Mouse (Mus musculus) urinary bladder, postnatal 36 days (tissue): Measurements from ENCODE around the gene Mfsd14a.
"Not testable (repeated sequence)": the region's sequence is repeated elsewhere in the genome, so short reads cannot be mapped to it uniquely, and the experiment has no call there.

Source experiments
- DNase-seq, 2 experiments: peaks; one replicate each; pipeline ENCODE4 v3.0.0; 2022; ENCODE audit warnings: low spot score in 2 of 2, mixed read lengths in 1 of 2

Mfsd14a gene

DNA sequence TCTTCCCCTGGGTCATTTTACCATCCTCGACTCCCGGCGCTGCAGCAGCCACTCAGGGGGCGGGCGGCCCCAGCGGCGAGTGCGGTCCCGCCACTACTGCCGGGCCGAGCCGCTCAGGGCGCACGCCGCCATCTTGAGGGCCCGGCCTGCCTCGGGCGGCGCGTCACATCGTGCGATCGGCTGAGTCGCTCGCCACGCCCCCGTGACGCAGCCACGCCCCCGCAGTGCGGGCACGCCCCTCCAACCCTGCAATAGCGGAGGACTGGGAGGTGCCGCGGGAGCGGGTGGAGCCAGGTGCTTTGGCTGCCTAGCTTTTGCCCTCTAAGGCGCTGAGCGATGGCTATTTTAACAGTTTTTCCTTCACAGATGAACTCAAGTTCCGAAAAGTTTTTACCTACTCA is at the start of gene Mfsd14a:
Gene Mfsd14a, minus strand, starts transcription at position 215 of the 401 bp plus-strand sequence.
- peak; percentile 99 to 100 for DNase-seq

GRCm38 (mm10) chr3:116711624-116712435 is 49.4 kb upstream of the Mfsd14a start:
- DNase-seq, result peak; percentile 77 to 81

DNA sequence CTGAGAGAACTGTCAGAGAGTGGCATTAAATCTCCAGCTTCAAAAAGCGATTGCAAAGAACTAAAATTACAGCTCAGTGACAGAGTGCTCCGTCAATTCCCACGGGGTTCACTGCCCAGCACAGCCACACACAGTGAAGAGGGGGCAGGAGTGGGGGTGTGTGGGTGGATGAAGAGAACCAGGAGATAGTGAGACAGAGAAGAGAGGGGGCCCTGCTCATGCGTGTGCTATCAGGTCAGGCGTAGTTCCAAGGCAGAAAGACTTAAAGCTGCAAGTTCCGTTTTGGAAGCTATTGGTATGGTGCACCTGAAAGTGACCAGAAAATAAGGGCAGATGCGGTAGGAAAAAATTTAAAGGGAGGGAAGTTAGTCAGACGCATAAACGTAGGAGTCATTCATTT is 48.5 kb upstream of the Mfsd14a start:
- no peak for DNase-seq

DNA sequence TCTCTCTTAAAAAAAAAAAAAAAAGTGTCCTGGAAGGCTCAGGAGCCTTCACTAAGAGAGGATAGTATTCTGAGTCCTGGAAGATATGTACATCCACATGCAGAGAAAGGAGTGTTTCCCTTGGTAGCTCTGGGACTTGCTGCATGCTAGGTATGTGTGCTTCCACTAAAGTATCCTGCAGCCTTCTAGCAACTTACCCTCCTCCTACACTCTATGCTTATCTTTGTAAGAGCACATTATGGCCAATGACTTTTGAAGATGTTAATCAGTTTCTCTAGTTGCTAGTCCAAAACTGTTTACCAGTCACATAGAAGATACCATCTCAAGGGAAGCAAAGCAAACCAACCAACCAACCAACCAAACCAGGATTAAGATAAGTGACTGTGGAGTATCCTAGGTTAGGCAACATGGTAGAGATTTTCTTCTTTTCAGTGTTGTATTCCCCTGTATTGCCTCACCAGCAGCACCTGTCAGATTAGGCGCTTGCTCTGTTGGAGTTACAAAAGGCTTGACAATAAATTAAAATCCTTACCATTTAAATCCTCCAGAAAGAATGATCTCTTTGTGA is 43.2 kb upstream of the Mfsd14a start:
- no peak for DNase-seq

DNA sequence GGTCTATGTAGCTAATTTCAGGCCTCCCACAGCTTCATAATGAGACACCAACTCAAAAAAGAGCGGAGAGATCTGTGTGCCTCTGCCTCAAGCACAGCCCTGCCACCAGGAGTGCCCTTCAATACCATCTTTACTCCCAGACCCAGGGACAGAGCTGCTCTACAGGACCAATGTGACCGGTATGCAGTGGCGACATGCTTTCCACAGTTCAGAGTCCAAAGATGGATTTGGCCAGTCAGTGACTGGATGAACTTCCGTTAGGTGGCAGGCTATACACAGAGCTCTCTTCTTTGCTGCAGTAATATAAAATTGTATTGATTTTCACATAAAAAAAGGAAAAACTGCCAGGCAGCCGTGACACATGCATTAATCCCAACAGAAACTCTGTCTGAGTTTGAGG is 41.4 kb upstream of the Mfsd14a start:
- no peak for DNase-seq

DNA sequence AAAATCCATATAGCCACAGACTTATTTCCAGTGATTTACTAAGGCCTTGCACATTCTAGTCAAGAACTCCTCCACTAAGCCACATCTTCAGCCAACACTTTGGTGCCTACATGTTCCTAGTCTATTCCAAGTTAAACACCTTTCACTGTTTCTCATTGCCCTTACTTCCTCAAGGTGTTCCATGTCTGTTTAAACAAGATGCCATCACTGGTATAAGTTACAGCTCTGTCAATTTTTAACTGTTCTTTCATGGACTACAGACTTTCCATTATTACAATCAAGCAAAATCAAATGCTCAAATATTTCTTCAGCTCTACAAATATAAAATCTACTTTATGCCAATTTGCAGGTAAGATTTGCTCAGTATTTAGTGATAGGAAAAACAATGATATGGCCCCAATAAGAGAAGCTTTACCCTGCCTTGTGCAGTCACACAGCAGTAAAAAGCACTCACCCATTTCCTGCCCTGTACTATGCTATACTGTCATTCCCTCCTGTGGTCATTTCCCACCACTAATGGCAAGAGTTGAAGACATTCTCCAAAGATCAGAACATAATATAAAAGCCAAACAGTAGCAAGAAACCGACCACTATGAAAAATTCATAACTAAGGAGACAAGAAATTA is 40.3 kb upstream of the Mfsd14a start:
- no peak for DNase-seq

DNA sequence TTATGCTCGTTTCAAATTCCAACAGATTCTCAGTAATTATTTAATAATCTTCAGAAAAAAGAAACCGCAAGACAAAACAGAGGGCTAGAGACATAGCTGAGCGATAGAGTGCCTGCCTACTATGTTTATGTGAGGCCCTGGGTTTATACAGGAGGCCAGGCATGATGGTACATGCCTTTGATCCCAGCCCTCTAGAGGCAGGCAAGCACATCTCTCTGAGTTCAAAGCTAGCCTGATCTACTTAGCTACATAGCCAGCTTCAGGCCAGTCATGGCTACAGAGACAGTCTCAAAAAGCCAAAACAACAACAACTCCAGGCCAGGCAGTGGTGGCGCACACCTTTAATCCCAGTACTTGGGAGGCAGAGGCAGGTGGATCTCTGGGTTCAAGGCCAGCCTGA is 39.1 kb upstream of the Mfsd14a start:
- DNase-seq, result no peak

DNA sequence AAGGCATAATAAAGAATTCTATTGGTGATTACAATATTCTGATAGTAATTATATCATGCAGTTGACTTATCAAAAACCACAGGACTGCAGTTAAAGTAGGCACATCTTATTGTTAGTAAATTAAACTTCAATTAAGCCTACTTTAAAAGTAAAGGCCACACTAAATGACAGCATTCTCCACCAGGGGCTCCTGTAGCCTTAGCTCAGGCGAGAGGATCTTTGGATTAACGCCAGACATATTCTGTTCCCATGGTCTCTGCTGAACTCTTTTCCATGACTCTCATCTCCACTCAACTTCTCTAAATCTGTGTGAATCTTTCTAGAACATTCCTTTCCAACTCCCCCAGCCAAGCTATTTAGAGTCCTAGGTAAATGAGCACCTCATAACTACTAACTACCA is 36.3 kb upstream of the Mfsd14a start:
- no peak for DNase-seq

- DNase-seq, result no peak
Observed at GRCm38 (mm10) chr3:116695666-116695985, 33.1 kb upstream of the Mfsd14a start.

DNA sequence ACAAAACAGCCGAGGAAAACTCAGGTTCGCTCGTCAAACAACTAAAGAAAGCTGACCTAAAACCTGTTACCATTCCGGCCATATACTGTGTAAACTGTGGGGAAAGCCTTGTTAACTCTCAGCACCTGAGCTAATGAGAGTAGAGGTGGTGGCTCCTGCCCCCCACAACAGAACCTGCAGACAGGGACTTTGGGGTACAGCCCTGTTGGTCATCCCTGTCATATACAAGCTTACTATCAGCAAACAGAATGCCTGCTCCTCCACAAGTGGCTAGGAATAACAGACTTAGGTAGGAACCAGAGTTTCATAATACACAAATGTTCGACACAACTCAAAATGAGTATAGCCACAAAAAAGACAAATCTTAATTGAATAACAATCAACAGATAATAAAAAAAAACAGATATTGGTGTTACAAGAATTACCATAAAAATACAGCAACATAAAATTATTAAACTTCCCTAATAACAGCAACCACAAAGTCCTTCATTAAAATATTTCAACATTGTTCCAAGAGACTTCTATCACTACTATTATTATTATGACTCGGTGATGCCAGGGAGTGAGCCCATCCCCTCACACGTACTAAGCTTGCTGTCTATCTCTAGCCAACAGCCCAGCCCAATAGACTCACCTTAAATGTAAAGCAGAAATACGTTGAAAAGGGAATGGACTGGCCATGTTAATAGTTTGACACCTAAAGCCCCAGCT is 32.6 kb upstream of the Mfsd14a start:
- DNase-seq, result no peak

- no peak for DNase-seq
Observed at GRCm38 (mm10) chr3:116694312-116694711, 31.8 kb upstream of the Mfsd14a start.

DNA sequence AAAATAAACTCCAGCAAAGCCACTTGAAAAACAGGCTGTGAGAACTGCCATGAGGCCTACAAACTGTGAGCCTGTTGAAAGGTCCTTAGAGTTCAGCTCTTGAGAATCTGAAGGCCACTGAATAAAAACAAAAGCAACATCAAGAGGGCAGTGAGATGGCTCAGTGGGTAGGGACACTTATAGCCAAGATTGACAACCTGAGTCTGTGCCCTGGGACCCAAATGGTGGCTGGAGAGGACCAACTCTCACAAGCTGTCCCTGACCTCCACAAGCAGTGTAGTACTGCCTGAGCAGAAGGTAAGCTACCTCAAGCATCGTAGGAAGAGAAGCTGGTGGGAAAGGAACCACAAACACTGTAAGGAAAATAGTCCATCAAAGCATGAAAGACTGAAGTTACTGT is 18.7 kb upstream of the Mfsd14a start, which contains the start of gene Gm43191:
Gene Gm43191, minus strand, starts transcription at position 101 of the 400 bp plus-strand sequence.
- no peak for DNase-seq

DNA sequence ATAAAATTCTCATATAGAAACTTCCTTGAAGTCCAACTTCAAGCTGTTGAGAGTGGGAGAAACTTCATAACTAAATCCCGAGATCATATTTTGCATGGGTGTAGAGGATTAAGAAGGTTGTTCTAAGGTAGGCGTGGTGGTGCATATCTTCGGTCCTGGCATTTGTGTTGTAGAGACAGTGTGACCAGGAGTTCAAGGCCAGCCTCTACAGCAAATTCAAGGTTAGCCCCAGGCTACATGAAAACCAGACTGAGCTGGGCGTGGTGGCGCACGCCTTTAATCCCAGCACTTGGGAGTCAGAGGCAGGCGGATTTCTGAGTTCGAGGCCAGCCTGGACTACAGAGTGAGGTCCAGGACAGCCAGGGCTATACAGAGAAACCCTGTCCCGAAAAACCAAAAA is 1.8 kb upstream of the Mfsd14a start:
- DNase-seq, result not testable (repeated sequence)

- peak in 1 of 2 experiments; percentile 26 for DNase-seq
Observed at GRCm38 (mm10) chr3:116661870-116662414, 535 bp downstream of the Mfsd14a start.

GRCm38 (mm10) chr3:116661288-116661869 is 1.1 kb downstream of the Mfsd14a start:
- peak in 1 of 2 experiments; percentile 18 for DNase-seq

- no peak for DNase-seq
Observed at GRCm38 (mm10) chr3:116659856-116660430, 2.5 kb downstream of the Mfsd14a start.

DNA sequence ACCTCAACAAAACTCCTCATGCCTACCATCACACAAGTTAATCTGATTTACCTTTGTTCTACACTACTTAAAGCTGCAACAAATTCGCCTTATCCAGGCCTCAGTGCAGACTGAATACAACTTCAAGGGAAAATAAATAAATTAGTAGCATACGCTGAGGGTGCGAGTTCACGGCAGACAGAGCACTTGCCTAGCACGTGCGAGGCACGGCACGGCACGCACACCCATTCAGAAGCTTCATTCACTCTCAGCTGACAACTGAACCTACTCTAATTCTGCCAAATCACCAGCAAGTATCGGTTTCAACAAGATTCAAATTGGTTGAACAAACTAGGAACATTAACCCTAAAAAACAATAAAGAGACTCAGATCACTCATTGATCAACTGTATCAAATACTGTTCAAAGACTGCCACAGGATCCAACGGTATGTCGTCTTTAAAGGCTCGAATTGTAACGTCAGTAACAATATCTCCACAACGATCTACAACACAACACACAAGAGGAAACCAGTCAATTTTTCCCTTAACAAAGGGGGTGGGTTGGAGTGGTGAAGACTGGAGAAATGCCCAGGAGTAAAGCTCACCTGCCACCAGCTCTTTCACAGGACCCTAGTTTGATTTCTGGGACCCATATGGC is 3.4 kb downstream of the Mfsd14a start:
- no peak for DNase-seq

- no peak for DNase-seq
Observed at GRCm38 (mm10) chr3:116656184-116656965, 6.1 kb downstream of the Mfsd14a start.

GRCm38 (mm10) chr3:116654051-116654450 is 8.4 kb downstream of the Mfsd14a start:
- not testable (repeated sequence) for DNase-seq
